Mouse (Mus musculus): ENCODE data around the gene Ccdc146. TPM values are rescaled to one million over a fixed set of nuclear protein-coding genes. Genes with fewer than 3 reads are reported as not detected.

Ccdc146 gene
- polyA plus RNA-seq, 1 experiment: 1.3 TPM

DNA sequence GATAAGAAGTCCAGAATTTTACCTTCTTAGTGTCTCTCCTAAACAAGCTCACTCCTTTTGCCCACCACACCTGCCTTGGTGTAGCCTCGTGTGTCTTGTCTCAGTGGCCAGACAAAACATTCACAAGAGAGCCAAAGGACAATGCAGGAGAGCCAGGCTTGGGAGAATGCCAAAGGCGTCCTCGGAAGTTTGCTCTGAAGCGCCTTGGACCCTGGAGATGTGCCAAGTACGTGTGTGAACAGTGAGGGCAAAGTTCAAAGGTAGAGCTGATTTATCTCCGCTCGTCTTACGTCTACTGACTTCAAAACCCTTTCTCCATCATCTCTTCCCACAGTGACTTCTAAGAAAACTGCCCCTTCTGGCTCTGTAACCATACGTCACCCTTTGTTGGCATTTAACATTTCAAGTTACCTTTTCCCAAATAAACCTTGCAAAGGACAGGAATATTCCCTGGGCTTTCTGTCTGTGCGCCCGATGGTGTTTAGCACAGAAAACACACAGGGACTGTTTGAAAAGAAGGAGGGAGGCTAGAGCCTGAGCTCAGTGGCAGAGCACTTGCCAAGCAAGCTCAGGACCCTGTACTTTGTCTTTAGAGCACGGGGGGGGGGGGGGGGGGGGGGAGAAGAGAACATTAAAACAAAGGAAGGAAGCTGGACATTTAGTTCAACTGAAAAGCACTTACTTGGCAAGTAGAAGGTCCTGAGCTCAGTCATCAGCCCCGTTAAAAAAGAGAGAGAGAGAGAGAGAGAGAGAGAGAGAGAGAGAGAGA lies 32.7 kb downstream of the Ccdc146 start:
- 15% methylated on average over 13 of the region's 13 CpGs for WGBS
- no peak for DNase-seq
- TF ChIP-seq CTCF (IDR thresholded peaks at IDR 0.05; ENCODE audit: insufficient read depth, low read length) (no peak), POLR2A (IDR thresholded peaks at IDR 0.05; ENCODE audit: borderline replicate concordance, extremely low read depth, low read depth, low read length) (no peak)
- peaks cover 2% of the 10 kb centered on the region; the same call in 1 of the 2 replicates for H3K4me1 ChIP-seq (ENCODE audit: control insufficient read depth, insufficient read depth, low read length)
- H3K4me3 ChIP-seq (replicated peaks; ENCODE audit: extremely low read depth, low read depth, low read length): no peak overlapping the region

GRCm38 (mm10) chr5:21388855-21389254 lies 35.6 kb downstream of the Ccdc146 start:
- no peak overlapping the region for H3K4me3 ChIP-seq (replicated peaks; ENCODE audit: extremely low read depth, low read depth, low read length)
- WGBS: 80% methylated on average over 4 of the region's 4 CpGs
- TF ChIP-seq POLR2A (IDR thresholded peaks at IDR 0.05; ENCODE audit: borderline replicate concordance, extremely low read depth, low read depth, low read length) (no peak), CTCF (IDR thresholded peaks at IDR 0.05; ENCODE audit: insufficient read depth, low read length) (no peak)
- no peak for DNase-seq
- no peaks in the 10 kb centered on the region; the same call in 1 of the 2 replicates for H3K4me1 ChIP-seq (ENCODE audit: control insufficient read depth, insufficient read depth, low read length)

DNA sequence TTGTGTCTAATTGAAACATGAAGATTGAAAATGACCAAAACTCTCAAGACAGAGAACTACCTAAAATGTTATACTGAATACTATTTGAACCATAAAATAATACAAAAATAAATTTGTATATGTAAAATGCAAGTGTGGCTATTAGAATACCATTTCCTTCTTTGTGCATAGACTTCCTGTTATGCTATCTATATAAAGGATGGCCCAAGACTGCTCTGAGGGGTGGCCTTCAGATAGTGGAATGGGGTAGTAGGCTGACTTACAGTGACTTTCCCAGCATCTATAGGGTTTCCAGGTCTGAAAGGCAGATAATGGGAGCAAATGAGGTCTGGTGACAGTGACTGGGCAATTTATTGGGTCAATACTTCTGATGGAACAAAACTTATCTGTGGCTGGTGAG lies 37.1 kb downstream of the Ccdc146 start:
- DNase-seq: no peak
- Histone ChIP-seq H3K4me3 (replicated peaks; ENCODE audit: extremely low read depth, low read depth, low read length) (no peak overlapping the region), H3K4me1 (ENCODE audit: control insufficient read depth, insufficient read depth, low read length) (peaks cover 4% of the 10 kb centered on the region)
- TF ChIP-seq CTCF (IDR thresholded peaks at IDR 0.05; ENCODE audit: insufficient read depth, low read length) (no peak), POLR2A (IDR thresholded peaks at IDR 0.05; ENCODE audit: borderline replicate concordance, extremely low read depth, low read depth, low read length) (no peak)

DNA sequence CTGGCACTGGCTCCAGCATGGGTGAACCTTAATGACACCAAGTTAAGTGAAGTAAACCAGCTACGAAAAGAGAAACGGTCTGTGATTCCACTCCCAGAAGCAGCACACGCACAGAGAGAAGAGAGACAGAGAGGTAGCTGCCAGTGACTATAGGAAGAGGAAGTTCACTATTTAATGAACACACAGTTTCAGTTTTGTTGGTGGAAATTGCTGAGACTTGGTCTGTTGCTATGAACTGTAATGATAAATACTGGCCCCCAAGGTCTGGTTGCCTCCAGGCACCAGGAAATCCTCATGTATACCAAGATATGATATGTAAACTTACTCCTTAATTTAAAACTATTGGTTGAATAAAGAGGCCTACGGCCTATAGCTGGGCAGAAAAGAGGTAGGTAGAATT lies 38.0 kb downstream of the Ccdc146 start:
- DNase-seq: no peak
- Histone ChIP-seq H3K4me1 (ENCODE audit: control insufficient read depth, insufficient read depth, low read length) (peaks cover 4% of the 10 kb centered on the region), H3K4me3 (replicated peaks; ENCODE audit: extremely low read depth, low read depth, low read length) (no peak overlapping the region)
- TF ChIP-seq POLR2A (IDR thresholded peaks at IDR 0.05; ENCODE audit: borderline replicate concordance, extremely low read depth, low read depth, low read length) (no peak), CTCF (IDR thresholded peaks at IDR 0.05; ENCODE audit: insufficient read depth, low read length) (no peak)
- WGBS: 44% methylated on average over 4 of the region's 4 CpGs

DNA sequence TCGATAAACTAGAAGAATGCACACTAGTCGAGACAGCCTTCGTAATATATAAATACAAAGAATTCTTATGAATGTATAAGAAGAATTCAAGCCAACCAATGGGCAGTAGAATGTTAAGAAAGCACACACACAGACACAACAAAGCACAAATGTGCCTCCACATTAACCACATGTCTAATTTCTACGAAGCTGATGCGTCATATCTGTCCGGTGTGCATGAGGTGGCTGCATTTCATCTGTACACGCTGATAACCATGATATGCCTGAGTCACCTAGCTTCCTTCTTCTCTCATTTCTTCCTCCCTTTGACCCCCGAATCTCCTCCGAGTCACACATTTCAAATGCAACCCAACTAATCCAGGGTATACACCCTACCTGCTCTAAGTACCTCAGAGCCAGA lies 39.5 kb downstream of the Ccdc146 start:
- H3K4me1 ChIP-seq (ENCODE audit: control insufficient read depth, insufficient read depth, low read length): peaks cover 4% of the 10 kb centered on the region
- 81% methylated on average over 9 of the region's 9 CpGs for WGBS
- TF ChIP-seq CTCF (IDR thresholded peaks at IDR 0.05; ENCODE audit: insufficient read depth, low read length): no peak
- no peak for TF ChIP-seq POLR2A (IDR thresholded peaks at IDR 0.05; ENCODE audit: borderline replicate concordance, extremely low read depth, low read depth, low read length)
- no peak overlapping the region for H3K4me3 ChIP-seq (replicated peaks; ENCODE audit: extremely low read depth, low read depth, low read length)
- no peak for DNase-seq

- WGBS: 63% methylated on average over 13 of the region's 13 CpGs
- peaks cover 4% of the 10 kb centered on the region for H3K4me1 ChIP-seq (ENCODE audit: control insufficient read depth, insufficient read depth, low read length)
- TF ChIP-seq POLR2A (IDR thresholded peaks at IDR 0.05; ENCODE audit: borderline replicate concordance, extremely low read depth, low read depth, low read length) (no peak), CTCF (IDR thresholded peaks at IDR 0.05; ENCODE audit: insufficient read depth, low read length) (no peak)
- no peak for DNase-seq
- no peak overlapping the region for H3K4me3 ChIP-seq (replicated peaks; ENCODE audit: extremely low read depth, low read depth, low read length)
Observed at GRCm38 (mm10) chr5:21384252-21384960, 40.1 kb downstream of the Ccdc146 start.

GRCm38 (mm10) chr5:21383392-21384251 lies 40.9 kb downstream of the Ccdc146 start:
- 48% methylated on average over 14 of the region's 14 CpGs for WGBS
- Histone ChIP-seq H3K4me3 (replicated peaks; ENCODE audit: extremely low read depth, low read depth, low read length) (no peak overlapping the region), H3K4me1 (ENCODE audit: control insufficient read depth, insufficient read depth, low read length) (peaks cover 4% of the 10 kb centered on the region)
- no peak for DNase-seq
- TF ChIP-seq POLR2A (IDR thresholded peaks at IDR 0.05; ENCODE audit: borderline replicate concordance, extremely low read depth, low read depth, low read length): no peak
- TF ChIP-seq CTCF (IDR thresholded peaks at IDR 0.05; ENCODE audit: insufficient read depth, low read length): no peak

DNA sequence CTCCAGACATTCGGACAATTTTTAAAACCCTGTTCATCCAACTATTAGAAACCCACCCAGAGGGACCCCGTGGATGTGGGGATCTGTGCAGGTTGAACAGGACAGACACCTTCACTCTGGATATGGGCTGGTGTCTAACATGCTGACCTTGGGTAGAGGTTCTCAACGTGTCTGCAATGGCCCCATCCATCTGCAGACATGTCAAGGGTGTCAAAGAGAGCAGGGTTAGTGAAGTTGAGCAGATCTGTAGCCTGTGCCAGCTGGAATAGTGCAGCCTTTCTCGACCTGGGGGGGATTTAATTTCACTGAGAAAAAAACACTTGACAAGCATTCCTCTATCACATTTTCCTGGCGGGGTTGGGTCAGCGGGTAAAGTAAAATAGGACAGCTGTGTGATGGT lies 41.8 kb downstream of the Ccdc146 start:
- Histone ChIP-seq H3K4me1 (ENCODE audit: control insufficient read depth, insufficient read depth, low read length) (peaks cover 4% of the 10 kb centered on the region), H3K4me3 (replicated peaks; ENCODE audit: extremely low read depth, low read depth, low read length) (no peak overlapping the region)
- 56% methylated on average over 6 of the region's 6 CpGs for WGBS
- DNase-seq: no peak
- TF ChIP-seq CTCF (IDR thresholded peaks at IDR 0.05; ENCODE audit: insufficient read depth, low read length) (no peak), POLR2A (IDR thresholded peaks at IDR 0.05; ENCODE audit: borderline replicate concordance, extremely low read depth, low read depth, low read length) (no peak)

DNA sequence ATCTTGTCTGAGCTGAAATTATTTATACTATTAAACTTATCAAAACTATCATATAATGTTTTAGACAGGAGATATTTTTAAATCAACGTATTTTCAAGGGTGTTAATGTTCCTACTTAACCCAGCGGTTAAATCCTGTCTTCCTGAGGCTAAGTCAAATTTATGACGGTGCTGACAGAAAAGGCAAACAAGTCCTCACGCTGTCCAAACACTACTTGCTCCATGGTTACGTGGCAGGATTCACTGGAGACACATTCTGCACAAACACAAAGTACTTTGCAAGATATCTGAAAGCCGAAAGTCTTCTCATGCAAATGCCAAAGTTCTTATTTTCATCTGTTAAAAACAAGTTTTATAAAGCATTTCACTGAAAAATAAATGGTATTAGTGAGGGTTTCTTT lies 42.5 kb downstream of the Ccdc146 start:
- Histone ChIP-seq H3K4me3 (replicated peaks; ENCODE audit: extremely low read depth, low read depth, low read length) (no peak overlapping the region), H3K4me1 (ENCODE audit: control insufficient read depth, insufficient read depth, low read length) (peaks cover 4% of the 10 kb centered on the region)
- TF ChIP-seq POLR2A (IDR thresholded peaks at IDR 0.05; ENCODE audit: borderline replicate concordance, extremely low read depth, low read depth, low read length) (no peak), CTCF (IDR thresholded peaks at IDR 0.05; ENCODE audit: insufficient read depth, low read length) (no peak)
- WGBS: 32% methylated on average over 6 of the region's 6 CpGs
- no peak for DNase-seq

All from lung, adult 2 months (tissue).